Mouse (Mus musculus): Measurements from ENCODE around the gene Inpp5k.

GRCm38 (mm10) chr11:75647681-75648211 is 17.0 kb downstream of the Inpp5k start:
- TF ChIP-seq POLR2A (IDR thresholded peaks at IDR 0.05; ENCODE audit: low read depth, low read length) = no peak
- no peak for TF ChIP-seq GABPA (IDR thresholded peaks at IDR 0.05; ENCODE audit: insufficient replicate concordance, low read depth, low read length)
- no peak for TF ChIP-seq CTCF (conservative IDR thresholded peaks at IDR 0.05 in 1 of 2, IDR thresholded peaks at IDR 0.05 in 1 of 2; ENCODE audit: low read depth in 2 of 2, low read length in 2 of 2)
- no peak for TF ChIP-seq CHD2 (IDR thresholded peaks at IDR 0.05; ENCODE audit: low read length)
- no peak for TF ChIP-seq USF1 (IDR thresholded peaks at IDR 0.05; ENCODE audit: low read depth, low read length)
- TF ChIP-seq CHD1 (IDR thresholded peaks at IDR 0.05; ENCODE audit: low read depth, low read length) = no peak
- TF ChIP-seq ZC3H11A (IDR thresholded peaks at IDR 0.05; ENCODE audit: low read depth, low read length) = no peak
- no peak for TF ChIP-seq MAX (IDR thresholded peaks at IDR 0.05; ENCODE audit: low read length)
- no peak for TF ChIP-seq ELF1 (IDR thresholded peaks at IDR 0.05; ENCODE audit: low read depth, low read length)
- no peak for TF ChIP-seq E2F4 (IDR thresholded peaks at IDR 0.05; ENCODE audit: insufficient replicate concordance, low read depth, low read length)
- TF ChIP-seq USF2 (conservative IDR thresholded peaks at IDR 0.05; ENCODE audit: low read depth, low read length) = no peak
- TF ChIP-seq ZMIZ1 (IDR thresholded peaks at IDR 0.05; ENCODE audit: low read depth, low read length) = no peak

Measured in CH12.LX (cell line).